Mouse (Mus musculus) cortical plate, adult 2 months (tissue): Measurements from ENCODE around the gene Mrps30.

Experiments used
- CTCF ChIP-seq: fragments of 200-500 bp; IDR thresholded peaks from 2 replicates; pipeline ENCODE4 v1.5.1; 2011; ENCODE audit warnings: mild to moderate bottlenecking, control low read depth, low read length; ENCODE audit not compliant: insufficient read depth; ENCODE audit errors: extremely low read depth
- POLR2A ChIP-seq: fragments of 200-500 bp; IDR thresholded peaks from 2 replicates; pipeline ENCODE4 v1.6.1; 2011; ENCODE audit warnings: mild to moderate bottlenecking, low read length, control low read depth; ENCODE audit not compliant: insufficient read depth; ENCODE audit errors: extremely low read depth

- TF ChIP-seq POLR2A: no peak
- TF ChIP-seq CTCF: no peak
Observed at GRCm38 (mm10) chr13:118418163-118418562, 31.1 kb upstream of the Mrps30 start.
